Mouse (Mus musculus) ES-E14 (cell line): ENCODE measurements around the gene Dcpp1.

ENCODE experiments used
- CHD2 ChIP-seq: IDR thresholded peaks from 2 replicates; pipeline ENCODE4 v1.6.1; 2014; ENCODE audit warnings: mild to moderate bottlenecking, low read depth, low read length, inconsistent platforms
- HCFC1 ChIP-seq: IDR thresholded peaks from 2 replicates; pipeline ENCODE4 v1.6.1; 2012; ENCODE audit warnings: low read length, inconsistent platforms, borderline replicate concordance; ENCODE audit not compliant: insufficient read depth
- MAFK ChIP-seq: IDR thresholded peaks from 2 replicates; pipeline ENCODE4 v1.6.1; 2014; ENCODE audit warnings: mild to moderate bottlenecking, low read depth, low read length, inconsistent platforms; ENCODE audit not compliant: insufficient read depth
- ZC3H11A ChIP-seq: IDR thresholded peaks from 2 replicates; pipeline ENCODE4 v1.6.1; 2012; ENCODE audit warnings: low read depth, mild to moderate bottlenecking, inconsistent platforms, low read length, borderline replicate concordance
- ZNF384 ChIP-seq: IDR thresholded peaks from 2 replicates; pipeline ENCODE4 v1.6.1; 2012; ENCODE audit warnings: low read depth, low read length, inconsistent platforms

GRCm38 (mm10) chr17:23854229-23854765 is 26.4 kb upstream of the Dcpp1 start:
- TF ChIP-seq ZNF384 = no peak
- no peak for TF ChIP-seq MAFK
- no peak for TF ChIP-seq HCFC1
- TF ChIP-seq ZC3H11A = no peak
- no peak for TF ChIP-seq CHD2
